Mouse (Mus musculus) adrenal gland, postnatal 4 days (tissue): Measurements from ENCODE around the gene Coro7. TPM values are rescaled to one million over a fixed set of nuclear protein-coding genes. Genes with fewer than 3 reads are reported as not detected.

Source experiments
- DNase-seq, 2 experiments: peaks; one replicate each; pipeline ENCODE4 v3.0.0; 2021 to 2022; ENCODE audit warnings: low spot score in 2 of 2, mixed read lengths in 2 of 2
- total RNA-seq, 2 experiments: library from RNA; stranded (reverse); gene quantifications; 2 replicates each; pipeline ENCODE4 v1.2.3; 2021

Gene Coro7
- total RNA-seq, 2 experiments from 2014 or later = 32.8 to 42.6 TPM

DNA sequence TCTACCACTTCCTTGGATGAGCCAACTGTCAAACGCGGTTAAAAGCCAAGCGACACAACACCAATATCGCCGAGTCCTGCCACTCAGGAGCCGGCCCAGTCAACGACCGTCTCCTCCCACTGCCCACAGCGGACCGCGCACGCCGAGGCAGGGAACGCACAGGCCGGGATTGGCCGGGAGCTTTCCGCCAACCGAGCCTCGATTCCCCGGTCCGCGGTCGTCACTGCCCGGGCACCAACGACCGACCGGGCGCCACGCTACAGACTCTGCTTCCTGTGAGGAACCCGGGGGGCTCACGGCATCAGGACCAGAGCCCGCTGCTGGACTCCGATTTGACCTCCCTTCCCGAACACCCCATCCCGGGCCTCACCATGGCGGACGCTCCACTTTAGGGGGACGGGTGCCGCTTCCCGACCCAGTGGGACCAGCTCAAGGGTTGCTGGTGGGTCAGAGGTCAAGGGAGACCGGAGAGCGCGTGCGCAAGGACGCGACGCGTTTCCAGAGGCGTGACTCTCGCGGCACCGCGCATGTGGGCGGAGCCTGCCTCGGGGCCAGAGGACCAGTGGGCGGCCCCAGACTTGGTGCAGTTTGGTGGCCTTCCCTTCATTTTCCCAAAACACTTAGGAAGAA is 55.0 kb downstream of the Coro7 start, which contains the start of gene Pam16:
Gene Pam16 (minus strand): TSS at position 508 of the 630 bp plus-strand sequence.
- DNase-seq = peak; percentile 84 to 87

DNA sequence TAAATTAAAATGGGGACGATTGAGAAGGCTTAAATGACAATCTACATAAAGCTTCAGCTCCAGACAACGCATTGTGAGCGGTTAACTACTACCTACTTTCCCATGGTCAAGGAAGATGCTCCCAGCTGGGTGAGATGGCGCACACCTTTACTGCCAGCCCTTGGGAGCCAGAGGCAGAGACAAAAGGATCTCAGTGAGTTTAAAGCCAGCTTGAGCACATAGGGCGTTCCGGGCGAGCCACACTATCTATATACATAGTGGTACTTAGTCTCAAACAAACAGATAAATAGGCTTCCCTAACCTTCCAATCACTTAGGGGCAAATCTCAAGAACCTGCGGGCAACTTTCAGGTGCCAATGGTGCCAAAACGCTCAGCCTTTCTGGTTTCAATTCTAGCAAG is 55.5 kb downstream of the Coro7 start:
- DNase-seq = no peak

DNA sequence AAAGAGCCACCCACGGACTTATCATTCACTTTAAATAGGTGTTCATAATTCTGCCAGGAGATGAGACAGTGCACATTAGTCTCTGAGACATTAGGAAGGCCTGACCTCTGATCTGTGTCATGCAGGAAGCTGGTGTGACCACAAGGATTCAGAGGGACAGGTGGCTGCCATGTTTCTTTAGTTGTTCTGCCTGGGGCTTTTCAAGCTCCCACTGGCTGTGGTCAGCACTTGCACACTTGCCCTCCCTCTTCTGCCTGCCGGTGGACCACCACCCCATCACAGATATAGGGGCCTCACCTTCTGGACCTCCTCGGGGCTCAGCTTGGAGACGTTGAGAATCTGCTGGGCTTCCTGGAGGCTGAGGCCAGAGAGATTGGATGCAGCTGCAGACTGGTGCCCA is 62.7 kb downstream of the Coro7 start:
- DNase-seq = no peak

DNA sequence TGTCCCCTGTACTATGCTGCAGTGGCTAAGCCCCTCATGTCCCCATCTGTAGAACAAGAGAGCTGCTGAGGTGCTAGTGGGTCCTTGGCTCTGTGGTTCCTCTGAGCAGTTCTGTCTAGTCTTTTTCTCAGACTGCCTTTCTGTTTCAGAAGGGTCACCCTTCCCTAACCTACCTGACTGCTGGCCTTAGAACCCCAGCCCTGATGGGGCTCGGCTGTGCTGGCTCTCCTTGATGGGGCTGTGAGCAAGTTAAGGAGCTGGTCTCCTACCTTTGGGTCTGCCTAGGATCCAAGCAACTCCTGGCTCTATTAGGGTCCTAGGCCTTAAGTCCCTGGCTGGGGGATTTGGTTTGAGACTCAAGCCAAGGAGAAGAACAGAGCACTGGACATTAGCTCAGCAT is 64.3 kb downstream of the Coro7 start:
- DNase-seq = no peak

DNA sequence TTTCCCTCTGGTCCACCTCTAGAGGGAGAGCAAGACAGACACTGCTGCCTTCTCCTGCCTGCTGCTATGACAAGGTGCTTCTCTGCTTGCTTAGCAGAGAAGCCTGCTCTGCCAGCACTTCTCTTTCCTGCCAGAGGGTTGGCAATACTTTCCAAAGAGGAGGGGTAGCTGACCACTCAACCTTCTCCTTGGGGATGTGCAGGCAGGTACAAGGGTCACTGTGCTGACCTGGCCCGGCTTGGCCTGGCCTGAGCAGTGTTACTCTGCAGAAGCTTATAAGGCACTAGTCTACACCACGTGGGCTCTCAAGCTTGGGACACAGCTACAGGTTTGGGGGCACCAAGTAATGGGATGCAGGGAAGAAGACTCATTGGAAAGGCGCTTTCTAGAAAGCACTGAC is 64.9 kb downstream of the Coro7 start:
- DNase-seq = no peak

DNA sequence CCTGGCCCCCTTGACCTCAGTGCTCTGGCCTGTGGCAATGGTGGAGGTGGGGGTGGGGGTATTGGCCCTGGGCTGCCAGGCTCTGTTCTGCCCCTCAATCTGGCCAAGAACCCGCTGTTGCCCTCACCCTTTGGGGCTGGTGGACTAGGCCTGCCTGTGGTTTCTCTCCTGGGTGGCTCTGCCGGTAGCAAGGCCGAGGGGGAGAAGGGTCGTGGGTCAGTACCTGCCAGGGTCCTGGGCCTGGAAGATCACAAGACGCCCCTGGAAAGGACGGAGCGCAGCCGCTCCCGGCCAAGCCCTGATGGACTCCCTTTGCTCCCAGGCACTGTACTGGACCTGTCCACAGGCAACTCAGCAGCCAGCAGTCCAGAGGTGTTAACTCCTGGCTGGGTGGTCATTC is 65.8 kb downstream of the Coro7 start:
- DNase-seq = no peak

DNA sequence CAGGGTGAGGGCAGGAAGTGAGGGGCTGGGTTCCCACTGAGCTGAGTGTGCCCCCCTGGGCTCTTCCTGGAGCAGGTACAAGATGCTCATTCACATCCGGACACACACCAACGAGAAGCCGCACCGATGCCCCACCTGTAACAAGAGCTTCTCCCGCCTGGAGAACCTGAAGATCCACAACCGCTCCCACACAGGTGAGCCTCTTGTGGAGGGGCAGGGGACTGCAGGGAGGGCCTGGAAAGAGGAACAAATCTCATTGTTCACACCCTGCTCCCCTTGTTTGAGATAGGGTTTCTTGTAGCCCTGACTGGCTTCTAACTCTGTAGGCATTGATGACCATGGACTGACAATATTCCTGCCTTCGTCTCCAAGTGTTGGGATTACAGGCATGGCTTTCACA is 67.9 kb downstream of the Coro7 start:
- DNase-seq = no peak

DNA sequence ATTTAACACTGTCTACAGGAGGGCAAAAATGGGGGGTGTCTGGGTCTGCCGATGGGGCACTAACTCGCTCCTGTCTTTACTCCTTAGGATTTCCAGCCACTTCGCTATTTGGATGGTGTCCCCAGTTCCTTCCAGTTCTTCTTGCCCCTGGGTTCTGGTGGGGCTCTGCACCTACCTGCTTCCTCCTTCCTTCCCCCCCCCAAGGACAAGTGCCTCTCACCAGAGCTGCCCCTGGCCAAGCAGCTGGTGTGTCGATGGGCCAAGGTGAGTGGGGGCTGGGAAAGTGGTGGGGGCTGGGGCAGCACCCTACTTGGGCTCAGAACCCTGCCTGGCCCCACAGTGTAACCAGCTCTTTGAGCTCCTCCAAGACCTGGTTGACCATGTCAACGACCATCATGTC is 68.4 kb downstream of the Coro7 start:
- no peak for DNase-seq

DNA sequence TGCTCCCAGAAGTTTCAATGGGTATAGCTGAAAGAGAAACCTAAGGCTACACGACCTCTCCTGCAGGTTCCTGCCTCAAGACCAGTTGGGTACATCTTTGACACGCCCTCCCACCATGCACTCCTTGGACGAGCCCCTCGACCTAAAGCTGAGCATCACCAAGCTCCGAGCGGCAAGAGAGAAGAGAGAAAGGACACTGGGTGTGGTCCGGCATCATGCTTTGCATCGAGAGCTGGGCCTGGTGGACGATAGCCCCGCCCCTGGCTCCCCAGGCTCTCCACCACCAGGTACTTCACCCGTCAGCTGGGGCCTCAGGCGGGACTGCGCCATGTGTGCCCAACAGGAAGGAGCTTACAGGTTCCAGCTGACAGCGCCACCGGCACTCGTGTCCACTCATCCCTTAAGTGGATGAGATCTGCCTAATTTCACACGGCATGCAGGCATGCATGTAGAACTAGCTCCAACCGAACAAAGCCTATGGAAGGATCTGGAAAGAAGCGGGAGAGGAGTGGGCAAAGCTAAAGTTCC is 71.0 kb downstream of the Coro7 start:
- no peak for DNase-seq

DNA sequence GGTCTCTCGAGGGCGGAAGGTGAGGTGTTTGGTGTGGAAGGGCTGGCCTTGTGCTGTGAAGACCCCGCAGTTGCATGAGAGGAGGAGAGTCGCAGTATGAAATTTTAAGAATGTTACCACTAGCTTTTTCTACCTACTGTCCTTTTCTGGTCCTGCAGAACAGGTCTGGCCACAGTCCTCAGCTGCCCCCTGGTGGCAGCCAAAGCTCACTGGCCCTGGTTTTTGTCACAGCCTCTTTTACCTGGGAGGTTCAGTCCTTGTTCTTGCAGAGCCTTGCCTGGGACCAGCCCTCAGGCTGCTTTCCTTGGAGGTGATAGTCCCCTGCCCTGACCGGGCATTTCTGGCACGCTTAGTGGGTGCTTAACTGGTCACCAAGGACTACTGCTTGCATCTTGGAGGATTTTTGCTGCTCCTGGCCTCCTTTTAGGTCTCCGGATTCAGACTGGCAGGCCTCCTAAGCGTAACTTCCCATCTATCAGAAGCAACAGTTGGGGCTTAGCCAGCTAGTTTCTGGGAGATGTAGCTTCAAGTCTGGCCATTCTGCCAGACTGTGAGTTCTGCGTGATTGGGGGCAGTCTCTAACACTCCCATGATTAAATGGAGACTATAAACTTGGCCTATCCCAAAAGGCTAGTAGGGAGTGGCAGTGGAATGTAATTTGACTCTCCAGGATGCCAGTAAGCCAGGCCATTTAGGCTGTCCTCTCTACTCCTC is 71.6 kb downstream of the Coro7 start:
- DNase-seq = peak; percentile 60 to 62

DNA sequence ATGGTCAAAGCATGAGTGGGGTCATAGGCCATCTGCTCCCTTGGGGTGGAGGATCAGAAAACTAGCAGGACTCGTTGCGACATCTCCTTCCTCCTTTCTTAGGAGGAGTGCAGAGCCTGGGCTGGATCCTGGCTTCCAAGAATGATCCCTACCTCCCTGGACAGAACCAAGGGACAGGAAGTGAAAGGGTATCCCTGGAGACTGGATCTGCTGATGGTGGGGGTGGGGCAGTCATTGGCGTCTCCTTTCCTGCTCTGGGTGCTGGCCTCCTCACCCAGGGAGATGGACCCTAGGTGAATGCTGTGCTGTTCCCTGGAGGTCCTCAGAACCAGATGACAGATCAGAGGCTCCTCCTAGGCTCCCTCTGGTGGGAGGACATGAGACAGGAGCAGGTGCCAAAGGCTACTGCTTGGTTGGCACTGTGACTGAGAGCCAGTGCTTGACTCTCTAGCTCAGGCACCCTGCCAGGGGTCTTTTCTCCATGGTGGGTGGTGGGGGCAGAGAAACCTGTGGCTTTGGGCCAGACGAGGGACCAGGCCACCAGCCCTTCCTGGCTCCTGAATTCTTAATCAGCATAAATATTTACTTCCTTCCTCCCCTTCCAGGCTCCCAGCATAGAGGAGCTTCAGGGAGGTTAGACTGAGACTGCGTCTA is 73.0 kb downstream of the Coro7 start:
- no peak for DNase-seq

DNA sequence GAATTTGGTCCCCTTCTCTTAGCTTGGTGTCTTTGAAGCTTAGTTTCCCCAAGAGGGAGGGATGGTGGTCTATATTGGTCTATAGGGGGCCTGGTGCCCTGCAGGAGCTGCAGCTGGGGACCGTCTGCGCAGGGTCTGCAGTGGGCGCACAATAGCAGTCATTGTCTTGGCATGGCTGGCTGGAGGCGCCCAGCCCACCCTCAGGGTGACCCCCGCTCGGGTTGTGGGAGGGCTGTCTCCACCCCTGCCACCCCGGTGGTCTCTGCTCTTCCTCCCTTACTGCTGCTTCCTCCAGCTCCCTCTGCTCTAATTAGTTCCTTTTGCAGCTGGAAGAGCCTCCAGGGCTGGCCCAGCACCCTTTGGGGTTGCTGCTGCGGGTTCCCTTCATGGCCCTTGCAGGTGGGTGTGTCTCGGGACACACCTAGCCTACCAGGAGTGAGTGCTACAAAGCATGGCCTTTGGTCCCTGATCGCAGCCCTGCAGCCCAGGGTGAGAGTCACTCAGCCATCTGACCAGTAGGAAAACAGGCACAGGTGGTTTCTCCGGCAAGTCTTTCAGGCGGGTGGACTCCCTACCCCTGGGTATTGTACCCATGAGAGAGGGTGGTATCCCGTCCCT is 74.0 kb downstream of the Coro7 start:
- no peak for DNase-seq

DNA sequence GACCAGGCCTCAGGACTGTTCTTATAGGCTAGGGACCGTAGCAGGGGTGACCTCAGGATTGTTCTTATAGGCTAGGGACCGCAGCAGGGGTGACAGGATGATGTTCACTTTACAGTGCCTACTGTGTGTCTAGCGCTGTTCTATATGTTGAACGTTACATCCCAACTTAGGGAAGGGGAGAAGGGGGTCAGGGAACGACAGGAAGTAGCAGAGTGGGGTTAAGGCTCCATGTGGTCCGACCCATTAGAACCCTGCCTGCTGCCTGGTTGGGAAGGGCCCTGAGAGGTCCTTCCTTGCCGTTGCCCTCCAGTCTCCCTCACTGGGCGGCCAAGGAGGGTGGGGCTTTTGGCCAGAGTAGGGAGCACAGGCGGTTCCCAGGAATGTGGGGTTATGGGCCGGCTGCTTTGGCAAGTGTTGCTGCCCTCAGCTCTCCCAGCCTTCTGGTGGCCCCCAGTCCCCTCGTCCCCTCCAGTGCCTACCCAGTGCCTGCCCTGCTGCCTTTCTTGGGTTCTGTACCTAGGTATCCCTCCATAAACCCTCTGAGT is 75.2 kb downstream of the Coro7 start:
- no peak for DNase-seq

DNA sequence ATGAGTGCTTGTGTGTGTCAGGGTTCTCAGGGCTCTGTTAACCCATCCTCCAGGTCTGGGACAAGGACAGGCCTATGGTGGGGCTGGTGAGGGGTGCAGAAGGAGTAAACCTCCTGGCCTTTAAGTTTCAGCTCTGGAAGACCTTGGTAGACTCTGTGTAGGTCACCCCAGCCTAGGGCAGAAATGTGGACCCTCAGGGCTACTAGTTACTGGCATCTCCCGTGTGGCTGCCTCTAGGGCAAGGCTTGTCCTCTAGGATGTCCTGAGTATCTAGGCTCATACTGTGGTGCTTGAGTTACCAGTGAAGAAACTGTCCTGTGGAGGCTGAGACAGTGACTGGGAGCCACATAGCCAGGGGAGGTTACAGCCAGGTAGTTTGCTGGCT is 76.1 kb downstream of the Coro7 start:
- no peak for DNase-seq

DNA sequence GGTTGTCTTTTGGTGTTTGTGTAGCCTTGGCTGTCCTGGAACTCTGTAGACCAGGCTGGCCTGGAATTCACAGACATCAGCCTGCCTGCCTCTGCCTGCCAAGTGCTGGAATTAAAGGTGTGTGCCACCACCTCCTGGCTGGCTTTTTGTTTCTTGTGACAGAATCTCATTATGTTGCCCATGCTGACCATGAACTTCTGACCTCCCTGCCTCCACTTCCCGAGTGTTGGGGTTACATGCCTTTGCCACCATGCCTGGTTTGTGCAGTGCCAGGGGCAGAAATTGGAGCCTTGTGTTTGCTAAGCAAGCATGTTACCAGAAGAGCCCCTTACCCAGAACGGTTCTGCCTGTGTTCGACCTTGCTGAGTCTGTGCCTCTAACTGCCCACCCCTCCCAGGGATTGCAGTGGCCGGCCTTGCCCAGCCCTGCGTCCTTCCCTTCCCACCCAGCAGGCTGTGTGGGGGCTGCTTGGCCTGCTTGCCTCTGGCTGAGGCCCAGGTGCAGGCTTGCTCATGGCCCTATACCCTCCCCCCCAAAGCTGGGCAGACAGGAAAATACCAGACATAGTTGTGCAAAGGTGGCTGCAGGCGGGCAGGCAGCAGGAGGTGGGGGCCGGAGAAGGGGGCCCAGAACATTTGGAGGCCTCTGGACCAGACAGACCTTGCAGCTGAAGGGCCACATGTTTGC is 76.7 kb downstream of the Coro7 start:
- DNase-seq = no peak

DNA sequence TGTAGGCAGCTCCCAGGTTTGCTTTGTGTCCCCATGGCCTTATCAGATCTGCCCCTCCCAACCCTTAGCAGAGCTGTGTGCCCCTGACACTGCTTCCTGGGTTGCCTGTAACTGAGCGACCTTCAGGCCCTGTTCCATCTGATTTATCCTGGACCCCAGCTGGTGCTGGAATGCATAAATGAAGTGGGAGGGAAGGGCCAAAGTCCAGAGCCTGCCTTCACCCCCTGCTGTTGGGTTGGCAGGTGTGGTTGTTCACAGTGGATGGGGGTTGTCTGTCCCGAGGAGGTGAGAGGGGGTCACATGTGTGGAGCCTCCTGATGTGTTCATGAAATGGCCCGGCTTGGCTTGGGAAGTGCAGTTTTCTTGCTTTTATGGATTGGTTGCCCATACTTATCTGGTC is 77.4 kb downstream of the Coro7 start:
- DNase-seq = no peak

DNA sequence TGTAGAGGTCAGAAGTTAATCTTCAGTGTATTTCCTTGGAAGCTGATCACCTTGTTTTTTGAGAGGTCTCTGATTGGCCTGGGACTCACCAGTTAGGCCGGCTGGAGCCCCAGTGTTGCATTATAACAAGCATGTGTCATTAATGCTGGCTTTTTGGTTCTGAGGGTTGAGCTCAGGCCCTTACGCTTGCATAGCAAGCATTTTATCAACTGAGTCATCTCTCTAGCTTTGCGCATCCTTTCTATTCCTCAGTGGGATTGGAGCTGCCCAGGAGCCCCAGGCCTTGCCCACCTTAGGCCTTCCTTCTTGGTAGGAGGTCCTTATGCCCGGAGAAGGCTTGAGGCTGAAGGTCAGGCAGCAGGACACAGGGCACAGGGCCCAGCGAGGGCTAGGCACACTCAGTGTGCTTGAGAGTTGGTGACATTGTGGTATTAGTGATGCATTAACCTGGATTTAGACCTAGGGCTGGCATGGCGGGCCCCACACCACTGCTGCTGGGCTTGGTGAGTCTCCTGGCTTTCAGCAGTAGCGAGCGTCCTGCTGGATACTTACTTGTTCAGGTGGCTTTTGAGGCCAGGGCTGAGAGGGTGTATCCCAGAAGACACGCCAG is 78.8 kb downstream of the Coro7 start:
- no peak for DNase-seq

DNA sequence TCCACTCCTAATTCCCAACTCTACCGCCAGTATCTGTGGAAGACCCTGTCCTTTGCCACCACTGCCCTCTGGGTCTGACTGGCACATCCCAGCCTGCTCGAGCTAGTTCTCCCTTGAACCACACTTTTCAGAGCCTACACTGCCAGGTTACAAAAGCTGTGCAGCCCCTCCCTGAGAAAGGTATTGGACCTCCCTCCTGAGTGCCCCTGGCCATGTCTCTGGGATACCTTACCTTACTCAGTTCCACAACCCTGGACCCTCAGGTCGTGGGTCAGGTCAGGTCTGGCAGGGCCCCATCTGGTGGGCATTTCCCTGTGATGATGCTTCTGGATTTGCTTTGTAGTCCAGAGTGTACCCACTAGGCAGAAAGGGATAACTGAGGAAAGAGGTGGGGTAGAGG is 80.0 kb downstream of the Coro7 start:
- DNase-seq = no peak

DNA sequence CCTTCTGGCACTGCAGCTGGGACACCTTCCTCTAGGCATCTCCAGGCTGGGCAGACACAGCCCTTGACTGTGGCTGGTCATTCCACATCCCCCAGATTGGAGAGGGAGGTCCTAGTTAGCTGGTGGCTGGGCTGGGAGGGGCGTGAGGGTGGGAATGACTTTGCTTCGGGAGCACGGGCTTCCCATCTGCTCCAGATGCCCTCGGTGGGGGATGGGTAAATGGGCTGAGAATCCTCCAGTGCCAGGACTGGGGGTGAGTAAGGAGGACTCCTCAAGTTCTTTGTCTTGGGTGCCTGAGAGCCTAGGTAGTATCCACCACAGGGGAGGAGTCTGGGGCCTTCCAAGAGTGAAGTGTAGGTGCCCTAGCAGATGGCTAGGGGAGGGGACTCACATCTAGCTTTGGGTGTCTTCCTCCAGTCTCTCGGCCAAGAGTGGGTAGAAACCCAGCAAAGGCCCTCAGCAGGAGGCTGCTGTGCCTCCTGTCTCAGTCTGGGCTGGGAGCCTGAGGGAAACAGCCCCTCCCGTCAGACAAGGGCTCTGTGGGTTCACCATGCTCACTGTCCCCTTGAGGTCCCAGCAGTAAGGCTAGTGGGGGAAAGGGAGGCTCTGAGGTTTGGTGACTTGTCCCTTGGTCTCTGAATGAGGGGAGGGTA is 80.6 kb downstream of the Coro7 start:
- no peak for DNase-seq

DNA sequence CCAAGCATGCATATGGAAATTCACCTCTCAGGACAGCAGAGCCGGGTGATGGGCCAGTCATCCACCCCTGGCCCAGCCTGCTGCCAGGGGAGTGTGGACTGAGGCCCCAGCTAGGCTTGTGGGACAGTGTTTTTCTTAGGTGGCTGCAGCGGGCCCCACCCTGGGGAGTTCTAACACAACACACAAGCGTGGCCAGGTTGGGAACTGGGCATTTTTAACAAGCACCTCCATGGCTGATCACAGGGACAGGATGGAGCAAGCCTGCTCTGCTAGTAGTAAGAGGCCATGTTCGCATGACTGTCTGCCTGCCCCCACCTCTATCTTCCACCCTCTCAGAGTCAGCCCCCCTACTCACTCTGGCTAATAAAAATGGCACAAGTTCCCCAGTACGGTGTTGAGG is 81.5 kb downstream of the Coro7 start:
- no peak for DNase-seq
